Mouse (Mus musculus): ENCODE measurements around the gene Lingo1. TPM values are rescaled to one million over a fixed set of nuclear protein-coding genes. Genes with fewer than 3 reads are reported as not detected.
A peak's percentile ranks its signal among the peaks of the same experiment; 100 is the strongest.

Lingo1 gene
- polyA plus RNA-seq, 1 experiment from 2014 or later, result 1.3 TPM

DNA sequence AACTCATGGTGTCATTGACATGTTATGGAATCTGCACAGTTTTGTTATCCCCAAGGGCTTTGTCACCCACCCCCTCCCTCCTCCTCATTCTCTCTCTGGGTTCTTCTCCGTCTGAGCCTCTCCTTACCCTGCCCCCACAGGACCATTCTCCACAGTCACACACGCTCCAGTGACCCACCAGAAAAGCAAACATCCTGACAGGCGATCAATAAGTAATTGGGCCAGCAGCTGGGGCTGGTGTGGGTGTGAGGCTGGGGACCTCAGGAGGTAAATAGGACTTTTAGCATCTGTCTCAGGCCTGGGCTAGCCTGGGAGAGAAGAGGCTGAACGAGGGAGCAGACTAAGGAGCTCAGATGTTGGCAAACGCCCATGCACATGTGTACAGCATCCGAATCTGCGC, 173.5 kb downstream of the Lingo1 start:
- no peaks in the 10 kb centered on the region for H3K9me3 ChIP-seq (ENCODE audit: low read length)
- ATAC-seq (no peak), DNase-seq (ENCODE audit: low spot score) (no peak)
- H3K27me3 ChIP-seq (replicated peaks; ENCODE audit: insufficient read depth, low read length), result peaks cover 11% of the 10 kb centered on the region; the same call in 1 of the 2 replicates
- no peaks in the 10 kb centered on the region for H3K36me3 ChIP-seq (ENCODE audit: insufficient read depth, low read length)
- WGBS, result 58% methylated on average over 7 of the region's 7 CpGs
- no peak overlapping the region for H3K27ac ChIP-seq (ENCODE audit: low read length)
- H3K9ac ChIP-seq (replicated peaks; ENCODE audit: low read depth), result no peak overlapping the region
- TF ChIP-seq EP300 (IDR thresholded peaks at IDR 0.05), result no peak
- TF ChIP-seq CTCF (IDR thresholded peaks at IDR 0.05), result no peak
- H3K4me1 ChIP-seq (ENCODE audit: insufficient read depth, low read depth, low read length), result no peaks in the 10 kb centered on the region
- no peak overlapping the region for H3K4me2 ChIP-seq (replicated peaks; ENCODE audit: low read depth, low read length)
- H3K4me3 ChIP-seq (ENCODE audit: low read depth, low read length), result no peak overlapping the region

DNA sequence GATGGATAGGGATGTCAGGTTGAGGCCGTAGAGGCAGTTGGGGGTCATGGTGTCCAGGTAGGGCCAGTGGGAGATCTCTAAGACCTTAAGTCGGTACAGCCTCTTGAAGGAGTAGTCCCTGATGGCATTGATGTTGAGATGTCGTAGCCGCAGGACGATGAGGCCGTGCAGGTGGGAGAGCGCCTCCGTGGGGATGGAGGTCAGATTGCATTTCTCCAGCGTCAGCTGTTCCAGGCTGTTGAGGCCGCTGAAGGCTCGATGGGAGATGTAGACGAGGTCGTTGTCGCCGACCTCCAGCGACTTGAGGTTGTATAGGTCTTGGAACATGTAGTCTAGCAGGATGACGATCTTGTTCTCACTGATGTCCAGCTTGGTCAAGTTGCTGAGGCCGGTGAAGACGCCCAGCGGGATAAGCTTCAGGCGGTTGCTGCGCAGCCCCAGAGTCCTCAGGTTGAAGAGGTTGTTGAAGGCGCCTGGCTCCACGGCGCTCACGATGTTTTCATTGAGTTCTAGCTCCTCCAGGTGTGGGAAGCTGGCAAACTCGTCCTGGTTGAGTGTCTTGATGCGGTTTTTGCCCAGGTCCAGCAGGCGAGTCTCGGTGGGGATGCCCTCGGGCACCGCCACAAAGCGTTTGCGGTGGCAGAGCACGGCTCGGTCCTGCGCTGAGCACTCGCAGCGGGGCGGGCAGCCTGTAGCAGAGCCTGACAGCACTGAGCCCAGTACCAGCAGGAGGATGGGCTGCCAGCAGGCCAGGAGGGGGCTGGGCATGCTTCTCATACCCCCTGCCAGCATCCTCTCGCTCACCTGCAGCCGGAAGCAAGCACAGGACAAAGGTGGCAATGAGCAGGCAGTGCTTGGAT, 175.5 kb downstream of the Lingo1 start:
- no peak overlapping the region for H3K27ac ChIP-seq (ENCODE audit: low read length)
- DNase-seq (ENCODE audit: low spot score), result no peak
- no peaks in the 10 kb centered on the region for H3K36me3 ChIP-seq (ENCODE audit: insufficient read depth, low read length)
- no peak overlapping the region for H3K4me3 ChIP-seq (ENCODE audit: low read depth, low read length)
- no peak for ATAC-seq
- H3K4me2 ChIP-seq (replicated peaks; ENCODE audit: low read depth, low read length), result no peak overlapping the region
- no peaks in the 10 kb centered on the region for H3K4me1 ChIP-seq (ENCODE audit: insufficient read depth, low read depth, low read length)
- TF ChIP-seq EP300 (IDR thresholded peaks at IDR 0.05), result no peak
- 0 out of 2 replicates have a peak, but pooled peaks have one; percentile 9 for TF ChIP-seq CTCF (IDR thresholded peaks at IDR 0.05)
- peaks cover 11% of the 10 kb centered on the region; the same call in 1 of the 2 replicates for H3K27me3 ChIP-seq (replicated peaks; ENCODE audit: insufficient read depth, low read length)
- 26% methylated on average over 42 of the region's 42 CpGs for WGBS
- no peaks in the 10 kb centered on the region for H3K9me3 ChIP-seq (ENCODE audit: low read length)
- no peak overlapping the region for H3K9ac ChIP-seq (replicated peaks; ENCODE audit: low read depth)

DNA sequence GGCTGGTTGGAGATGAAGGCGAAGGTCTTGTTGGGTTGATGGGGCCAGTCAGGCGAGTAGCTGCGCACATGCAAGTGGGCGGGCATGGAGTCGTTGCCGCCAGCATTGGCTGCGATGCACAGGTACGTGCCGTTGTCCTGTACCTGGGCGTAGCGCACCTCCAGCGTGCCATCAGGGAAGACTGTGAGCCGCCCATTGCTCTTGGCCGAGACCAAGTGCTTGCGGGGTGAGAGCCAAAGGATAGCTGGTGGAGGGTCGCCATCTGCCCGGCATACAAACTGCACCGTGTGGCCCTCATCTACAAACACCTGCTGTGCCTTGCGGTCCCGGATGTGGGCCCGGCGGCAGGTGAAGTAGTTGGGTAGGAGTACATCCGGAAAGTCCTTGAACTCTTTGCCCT, 176.6 kb downstream of the Lingo1 start:
- DNase-seq (ENCODE audit: low spot score), result no peak
- no peak overlapping the region for H3K4me2 ChIP-seq (replicated peaks; ENCODE audit: low read depth, low read length)
- no peak overlapping the region for H3K4me3 ChIP-seq (ENCODE audit: low read depth, low read length)
- H3K27ac ChIP-seq (ENCODE audit: low read length), result no peak overlapping the region
- peaks cover 11% of the 10 kb centered on the region; the same call in 1 of the 2 replicates for H3K27me3 ChIP-seq (replicated peaks; ENCODE audit: insufficient read depth, low read length)
- 71% methylated on average over 23 of the region's 23 CpGs for WGBS
- H3K36me3 ChIP-seq (ENCODE audit: insufficient read depth, low read length), result no peaks in the 10 kb centered on the region
- TF ChIP-seq EP300 (IDR thresholded peaks at IDR 0.05) (no peak), CTCF (IDR thresholded peaks at IDR 0.05) (no peak)
- no peak for ATAC-seq
- no peaks in the 10 kb centered on the region for H3K4me1 ChIP-seq (ENCODE audit: insufficient read depth, low read depth, low read length)
- H3K9me3 ChIP-seq (ENCODE audit: low read length), result no peaks in the 10 kb centered on the region
- H3K9ac ChIP-seq (replicated peaks; ENCODE audit: low read depth), result no peak overlapping the region

DNA sequence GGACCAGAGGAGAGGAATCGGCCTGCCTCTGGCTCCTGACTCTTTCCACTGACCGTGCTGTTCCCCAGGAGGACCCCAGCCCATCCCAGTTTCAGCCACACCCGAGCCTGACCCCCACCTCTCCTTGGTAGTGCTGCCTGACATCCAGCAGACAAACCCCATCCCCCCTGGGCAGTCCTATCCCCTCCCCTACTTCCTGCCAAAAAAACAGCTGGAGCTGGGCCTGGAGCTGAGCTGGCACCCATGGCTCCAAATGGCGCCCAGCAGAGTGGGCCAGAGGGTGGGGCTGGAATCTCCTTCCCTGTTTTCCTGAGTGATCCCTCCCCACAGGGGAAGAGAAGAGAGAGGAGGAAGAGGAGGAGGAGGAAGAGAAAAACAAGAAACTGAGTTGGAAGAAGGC, 177.6 kb downstream of the Lingo1 start:
- Histone ChIP-seq H3K4me1 (ENCODE audit: insufficient read depth, low read depth, low read length) (no peaks in the 10 kb centered on the region), H3K27me3 (replicated peaks; ENCODE audit: insufficient read depth, low read length) (peaks cover 11% of the 10 kb centered on the region; the same call in 1 of the 2 replicates), H3K9ac (replicated peaks; ENCODE audit: low read depth) (no peak overlapping the region), H3K4me2 (replicated peaks; ENCODE audit: low read depth, low read length) (no peak overlapping the region), H3K36me3 (ENCODE audit: insufficient read depth, low read length) (no peaks in the 10 kb centered on the region), H3K27ac (ENCODE audit: low read length) (no peak overlapping the region), H3K9me3 (ENCODE audit: low read length) (no peaks in the 10 kb centered on the region), H3K4me3 (ENCODE audit: low read depth, low read length) (no peak overlapping the region)
- no peak for TF ChIP-seq EP300 (IDR thresholded peaks at IDR 0.05)
- WGBS, result 80% methylated on average over 4 of the region's 4 CpGs
- DNase-seq (ENCODE audit: low spot score) (no peak), ATAC-seq (0 out of 2 replicates have a peak, but pooled peaks have one; percentile 26)

- Histone ChIP-seq H3K9me3 (ENCODE audit: low read length) (no peaks in the 10 kb centered on the region), H3K4me2 (replicated peaks; ENCODE audit: low read depth, low read length) (no peak overlapping the region), H3K27ac (ENCODE audit: low read length) (no peak overlapping the region), H3K4me1 (ENCODE audit: insufficient read depth, low read depth, low read length) (no peaks in the 10 kb centered on the region), H3K9ac (replicated peaks; ENCODE audit: low read depth) (no peak overlapping the region), H3K36me3 (ENCODE audit: insufficient read depth, low read length) (no peaks in the 10 kb centered on the region), H3K4me3 (ENCODE audit: low read depth, low read length) (no peak overlapping the region), H3K27me3 (replicated peaks; ENCODE audit: insufficient read depth, low read length) (peaks cover 4% of the 10 kb centered on the region; the same call in 1 of the 2 replicates)
- DNase-seq (ENCODE audit: low spot score), result no peak
- TF ChIP-seq CTCF (IDR thresholded peaks at IDR 0.05) (no peak), EP300 (IDR thresholded peaks at IDR 0.05) (no peak)
- ATAC-seq, result no peak
- 77% methylated on average over 3 of the region's 3 CpGs for WGBS
Observed at GRCm38 (mm10) chr9:56616061-56616460, 180.2 kb downstream of the Lingo1 start.

DNA sequence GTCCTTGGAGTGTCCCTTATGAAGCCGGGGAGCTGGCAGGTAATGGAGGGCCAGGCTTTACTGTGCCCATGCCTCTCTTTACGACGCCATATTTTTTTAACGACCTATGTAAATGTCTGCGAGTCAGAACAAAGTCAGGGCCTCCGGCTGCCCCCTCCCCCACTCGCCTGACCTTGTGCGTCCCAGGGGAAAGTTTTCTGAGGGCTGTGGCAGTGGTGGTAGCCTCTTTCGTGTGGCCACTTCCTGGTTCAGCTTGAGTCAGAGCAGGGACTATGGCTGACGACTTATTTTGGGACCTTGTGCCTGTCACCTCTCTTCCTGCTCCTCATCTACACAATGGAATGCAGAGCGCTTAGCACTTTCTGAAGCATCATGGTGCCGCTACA, 183.5 kb downstream of the Lingo1 start:
- 46% methylated on average over 12 of the region's 12 CpGs for WGBS

More for the DNA sequence above, 183.5 kb downstream of the Lingo1 start:
- no peaks in the 10 kb centered on the region for H3K4me1 ChIP-seq (ENCODE audit: insufficient read depth, low read depth, low read length)
- no peak overlapping the region for H3K9ac ChIP-seq (replicated peaks; ENCODE audit: low read depth)
- no peak for TF ChIP-seq EP300 (IDR thresholded peaks at IDR 0.05)
- TF ChIP-seq CTCF (IDR thresholded peaks at IDR 0.05), result no peak
- no peak overlapping the region for H3K4me3 ChIP-seq (ENCODE audit: low read depth, low read length)
- no peak overlapping the region for H3K4me2 ChIP-seq (replicated peaks; ENCODE audit: low read depth, low read length)
- no peaks in the 10 kb centered on the region for H3K36me3 ChIP-seq (ENCODE audit: insufficient read depth, low read length)
- no peak for DNase-seq (ENCODE audit: low spot score)
- no peak for ATAC-seq
- no peak overlapping the region for H3K27ac ChIP-seq (ENCODE audit: low read length)
- H3K27me3 ChIP-seq (replicated peaks; ENCODE audit: insufficient read depth, low read length), result no peaks in the 10 kb centered on the region
- H3K9me3 ChIP-seq (ENCODE audit: low read length), result no peaks in the 10 kb centered on the region
